13 mouse cellular contexts compared by ENCODE assay signal in the genomic region with DNA sequence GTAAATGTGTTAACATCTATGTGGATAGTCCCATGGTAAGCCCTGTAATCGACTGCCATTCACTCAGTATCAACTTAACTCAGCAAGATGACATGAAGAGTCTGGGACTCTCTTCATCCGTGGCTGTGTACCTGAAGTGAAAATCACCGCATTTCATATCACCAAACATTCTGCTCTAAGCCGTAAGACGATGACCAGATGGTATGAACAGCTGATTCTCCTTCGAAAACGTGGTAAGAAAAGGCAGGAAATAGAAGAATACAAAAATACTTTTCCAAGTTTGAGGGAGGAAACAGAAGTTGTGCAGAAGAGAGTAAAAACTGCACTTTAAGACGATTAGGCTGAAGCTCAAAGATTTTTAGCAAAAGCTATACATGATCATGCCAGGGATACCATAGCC.
"Had no signal": no experiment of that assay in that cellular context is flagged by ENCODE, and none has a peak within 500 bp of the region (broad histone marks: within the 10 kb centered on the region; RNA-seq: fewer than 3 reads in every experiment).

No protein-coding gene starts in this region.

- DNase-seq: kidney, adult 18-20 months; kidney, adult 9 months; kidney, postnatal 14 days; kidney, postnatal 4 days; liver; lung, adult 18-20 months; lung, postnatal 10 days; lung, postnatal 36 days; retina, postnatal 1 day; right cerebral cortex, postnatal 14 days; thymus, adult 2 months; thymus, postnatal 14 days; thymus, postnatal 4 days had no signal
